Mouse (Mus musculus): ENCODE data around the gene Ccdc54. TPM values are rescaled to one million over a fixed set of nuclear protein-coding genes. Genes with fewer than 3 reads are reported as not detected.

Gene Ccdc54
- total RNA-seq (2014; rRNA removed) (not detected in 2 replicates), polyA plus RNA-seq (2015; fragmentation: Nextera tagmentation; extraction: Ambion mirVana) (not detected in 2 replicates)

GRCm38 (mm10) chr16:50591054-50591453 lies at the start of gene Ccdc54:
Gene Ccdc54 (minus strand): TSS chr16:50591154.
- no peak within 1 kb of the TSS for H3K9ac ChIP-seq (replicated peaks; ENCODE audit: low read length, poor library complexity, severe bottlenecking)
- no peaks in the 10 kb centered on the region for H3K27me3 ChIP-seq (ENCODE audit: insufficient read depth, low read length)
- H3K4me1 ChIP-seq (ENCODE audit: insufficient read depth, low read length) = no peaks in the 10 kb centered on the region
- no peak for TF ChIP-seq CTCF (IDR thresholded peaks at IDR 0.05)
- no peak within 1 kb of the TSS for H3K27ac ChIP-seq (ENCODE audit: low read depth, low read length)
- ATAC-seq (ENCODE audit: low FRiP score) = no peak
- H3K36me3 ChIP-seq (ENCODE audit: insufficient read depth, low read length) = no peaks in the 10 kb centered on the region
- no peak for DNase-seq (ENCODE audit: low spot score)
- no peak within 1 kb of the TSS for H3K4me2 ChIP-seq (ENCODE audit: low read depth, low read length, poor library complexity, severe bottlenecking)
- no peaks in the 10 kb centered on the region for H3K9me3 ChIP-seq (ENCODE audit: low read length)
- H3K4me3 ChIP-seq (ENCODE audit: low read depth, low read length) = no peak within 1 kb of the TSS

- no peak overlapping the region for H3K9ac ChIP-seq (replicated peaks; ENCODE audit: low read length, poor library complexity, severe bottlenecking)
- ATAC-seq (ENCODE audit: low FRiP score) = no peak
Measured at GRCm38 (mm10) chr16:50632585-50632984, 41.6 kb upstream of the Ccdc54 start.

GRCm38 (mm10) chr16:50615569-50615968 lies 24.6 kb upstream of the Ccdc54 start:
- no peak overlapping the region for H3K27ac ChIP-seq (ENCODE audit: low read depth, low read length)
- H3K9ac ChIP-seq (replicated peaks; ENCODE audit: low read length, poor library complexity, severe bottlenecking) = no peak overlapping the region
- TF ChIP-seq CTCF (IDR thresholded peaks at IDR 0.05) = no peak
- H3K9me3 ChIP-seq (ENCODE audit: low read length) = no peaks in the 10 kb centered on the region
- WGBS = 35% methylated on average over 7 of the region's 7 CpGs
- ATAC-seq (ENCODE audit: low FRiP score) (no peak), DNase-seq (ENCODE audit: low spot score) (peak; percentile 60)
- H3K4me2 ChIP-seq (ENCODE audit: low read depth, low read length, poor library complexity, severe bottlenecking) = no peak overlapping the region
- H3K4me3 ChIP-seq (ENCODE audit: low read depth, low read length) = no peak overlapping the region
- no peaks in the 10 kb centered on the region for H3K4me1 ChIP-seq (ENCODE audit: insufficient read depth, low read length)
- H3K36me3 ChIP-seq (ENCODE audit: insufficient read depth, low read length) = no peaks in the 10 kb centered on the region
- H3K27me3 ChIP-seq (ENCODE audit: insufficient read depth, low read length) = 0 out of 2 replicates have a peak, but pooled peaks cover under 1% of the 10 kb centered on the region

More at GRCm38 (mm10) chr16:50632585-50632984, 41.6 kb upstream of the Ccdc54 start:
- no peaks in the 10 kb centered on the region for H3K36me3 ChIP-seq (ENCODE audit: insufficient read depth, low read length)
- H3K9me3 ChIP-seq (ENCODE audit: low read length) = no peaks in the 10 kb centered on the region
- no peaks in the 10 kb centered on the region for H3K4me1 ChIP-seq (ENCODE audit: insufficient read depth, low read length)
- no peak overlapping the region for H3K27ac ChIP-seq (ENCODE audit: low read depth, low read length)
- WGBS = 97% methylated on average over 2 of the region's 2 CpGs
- no peak overlapping the region for H3K4me2 ChIP-seq (ENCODE audit: low read depth, low read length, poor library complexity, severe bottlenecking)
- TF ChIP-seq CTCF (IDR thresholded peaks at IDR 0.05) = no peak
- H3K27me3 ChIP-seq (ENCODE audit: insufficient read depth, low read length) = no peaks in the 10 kb centered on the region
- no peak overlapping the region for H3K4me3 ChIP-seq (ENCODE audit: low read depth, low read length)
- no peak for DNase-seq (ENCODE audit: low spot score)

- no peaks in the 10 kb centered on the region for H3K36me3 ChIP-seq (ENCODE audit: insufficient read depth, low read length)
- no peak overlapping the region for H3K4me3 ChIP-seq (ENCODE audit: low read depth, low read length)
- ATAC-seq (ENCODE audit: low FRiP score) (no peak), DNase-seq (ENCODE audit: low spot score) (no peak)
- no peak overlapping the region for H3K27ac ChIP-seq (ENCODE audit: low read depth, low read length)
- H3K9ac ChIP-seq (replicated peaks; ENCODE audit: low read length, poor library complexity, severe bottlenecking) = no peak overlapping the region
- no peaks in the 10 kb centered on the region for H3K9me3 ChIP-seq (ENCODE audit: low read length)
- WGBS = 59% methylated on average over 4 of the region's 4 CpGs
- H3K4me2 ChIP-seq (ENCODE audit: low read depth, low read length, poor library complexity, severe bottlenecking) = no peak overlapping the region
- no peak for TF ChIP-seq CTCF (IDR thresholded peaks at IDR 0.05)
- no peaks in the 10 kb centered on the region for H3K4me1 ChIP-seq (ENCODE audit: insufficient read depth, low read length)
- H3K27me3 ChIP-seq (ENCODE audit: insufficient read depth, low read length) = peaks cover 6% of the 10 kb centered on the region; the same call in 1 of the 2 replicates
Measured at GRCm38 (mm10) chr16:50612944-50613343, 22.0 kb upstream of the Ccdc54 start.

- H3K4me1 ChIP-seq (ENCODE audit: insufficient read depth, low read length) = no peaks in the 10 kb centered on the region
- WGBS = 84% methylated on average over 5 of the region's 5 CpGs
- no peaks in the 10 kb centered on the region for H3K36me3 ChIP-seq (ENCODE audit: insufficient read depth, low read length)
- no peak for TF ChIP-seq CTCF (IDR thresholded peaks at IDR 0.05)
- ATAC-seq (ENCODE audit: low FRiP score) (no peak), DNase-seq (ENCODE audit: low spot score) (no peak)
- H3K4me2 ChIP-seq (ENCODE audit: low read depth, low read length, poor library complexity, severe bottlenecking) = no peak overlapping the region
- no peak overlapping the region for H3K4me3 ChIP-seq (ENCODE audit: low read depth, low read length)
- H3K9ac ChIP-seq (replicated peaks; ENCODE audit: low read length, poor library complexity, severe bottlenecking) = no peak overlapping the region
- no peaks in the 10 kb centered on the region for H3K9me3 ChIP-seq (ENCODE audit: low read length)
- H3K27me3 ChIP-seq (ENCODE audit: insufficient read depth, low read length) = peaks cover 14% of the 10 kb centered on the region
- H3K27ac ChIP-seq (ENCODE audit: low read depth, low read length) = no peak overlapping the region
Measured at GRCm38 (mm10) chr16:50610580-50610979, 19.6 kb upstream of the Ccdc54 start.

- H3K4me1 ChIP-seq (ENCODE audit: insufficient read depth, low read length) = no peaks in the 10 kb centered on the region
- H3K4me3 ChIP-seq (ENCODE audit: low read depth, low read length) = no peak overlapping the region
- TF ChIP-seq CTCF (IDR thresholded peaks at IDR 0.05) = no peak
- H3K27me3 ChIP-seq (ENCODE audit: insufficient read depth, low read length) = peaks cover 29% of the 10 kb centered on the region
- H3K36me3 ChIP-seq (ENCODE audit: insufficient read depth, low read length) = no peaks in the 10 kb centered on the region
- no peak for DNase-seq (ENCODE audit: low spot score)
- no peak for ATAC-seq (ENCODE audit: low FRiP score)
- H3K4me2 ChIP-seq (ENCODE audit: low read depth, low read length, poor library complexity, severe bottlenecking) = no peak overlapping the region
- 20% methylated on average over 15 of the region's 15 CpGs for WGBS
- H3K9ac ChIP-seq (replicated peaks; ENCODE audit: low read length, poor library complexity, severe bottlenecking) = no peak overlapping the region
- no peaks in the 10 kb centered on the region for H3K9me3 ChIP-seq (ENCODE audit: low read length)
- H3K27ac ChIP-seq (ENCODE audit: low read depth, low read length) = no peak overlapping the region
Measured at GRCm38 (mm10) chr16:50607776-50608562, 17.0 kb upstream of the Ccdc54 start.
